Mouse (Mus musculus): ENCODE measurements around the gene Axdnd1.

DNA sequence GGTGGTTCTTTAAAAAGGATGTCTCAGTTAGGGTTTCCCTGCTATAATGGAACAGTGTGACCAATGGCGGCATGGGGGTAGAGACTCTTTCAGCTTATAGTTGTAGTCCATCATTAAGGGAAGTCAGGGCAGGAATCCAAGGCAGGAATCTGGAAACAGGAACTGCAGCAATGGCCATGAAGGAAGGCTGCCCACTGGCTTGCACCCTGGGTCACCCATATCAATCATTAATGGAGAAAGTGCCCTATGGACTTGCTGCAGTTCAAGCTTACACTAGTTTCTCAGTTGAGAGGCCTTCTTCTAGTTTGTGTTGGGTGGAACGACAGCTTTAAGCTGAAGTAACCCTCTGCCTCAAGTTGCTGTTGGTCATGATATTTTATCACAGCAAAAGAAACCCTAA, 68.5 kb downstream of the Axdnd1 start:
- TF ChIP-seq EP300 (IDR thresholded peaks at IDR 0.05; ENCODE audit: low read depth), result no peak
- no peak for TF ChIP-seq CTCF (IDR thresholded peaks at IDR 0.05; ENCODE audit: low read depth)

Measured in heart, postnatal 0 days (tissue).